Mouse (Mus musculus) neural tube, embryonic 15.5 days (tissue): Measurements from ENCODE around the gene Shmt2. TPM values are rescaled to one million over a fixed set of nuclear protein-coding genes. Genes with fewer than 3 reads are reported as not detected.
A peak's percentile ranks its signal among the peaks of the same experiment; 100 is the strongest.

Experiments used
- ATAC-seq: fragments of 200-750 bp; cut with Nextera tagmentation; 2 replicates; pipeline ENCODE4 v1.8.0; 2017; ENCODE audit warnings: mild to moderate bottlenecking, moderate TSS enrichment, moderate library complexity; ENCODE audit not compliant: low FRiP score
- H3K27ac ChIP-seq: fragments of 300-500 bp; sonication (generic); replicated peaks from 2 replicates; pipeline ENCODE4 v1.5.1; 2015; ENCODE audit warnings: mild to moderate bottlenecking, inconsistent platforms
- H3K27me3 ChIP-seq: fragments of 300-500 bp; sonication (generic); replicated peaks from 2 replicates; pipeline ENCODE4 v1.6.1; 2015; ENCODE audit warnings: inconsistent platforms
- H3K36me3 ChIP-seq: fragments of 300-500 bp; sonication (generic); 2 replicates; pipeline ENCODE4 v1.6.1; 2015; ENCODE audit warnings: inconsistent platforms
- H3K4me1 ChIP-seq: fragments of 300-500 bp; sonication (generic); 2 replicates; pipeline ENCODE4 v1.6.1; 2015; ENCODE audit warnings: inconsistent platforms
- H3K4me2 ChIP-seq: fragments of 300-500 bp; sonication (generic); 2 replicates; pipeline ENCODE4 v1.6.1; 2015; ENCODE audit warnings: inconsistent platforms, mild to moderate bottlenecking, moderate library complexity
- H3K4me3 ChIP-seq: fragments of 300-500 bp; sonication (generic); replicated peaks from 2 replicates; pipeline ENCODE4 v1.5.1; 2015; ENCODE audit warnings: mild to moderate bottlenecking, inconsistent platforms
- H3K9ac ChIP-seq: fragments of 300-500 bp; sonication (generic); replicated peaks from 2 replicates; pipeline ENCODE4 v1.6.1; 2015; ENCODE audit warnings: mild to moderate bottlenecking, inconsistent platforms
- H3K9me3 ChIP-seq: fragments of 300-500 bp; sonication (generic); replicated peaks from 2 replicates; pipeline ENCODE4 v1.6.1; 2016; ENCODE audit warnings: inconsistent platforms
- WGBS: fragments of 180-500 bp; shearing (Covaris S2); methylation state at CpG from one replicate; pipeline ENCODE4 v1.1.7; 2015; ENCODE audit warnings: mixed read lengths; 5-methylcytosine and 5-hydroxymethylcytosine counted together
- polyA plus RNA-seq: library from polyadenylated mRNA; unstranded; fragments of >200 nt; fragmentation: Nextera tagmentation; extraction: Ambion mirVana; gene quantifications from 2 replicates; pipeline ENCODE4 v1.2.1, GENCODE M21; 2015

Shmt2 gene
- polyA plus RNA-seq, 1 experiment from 2014 or later: 50.4 TPM

DNA sequence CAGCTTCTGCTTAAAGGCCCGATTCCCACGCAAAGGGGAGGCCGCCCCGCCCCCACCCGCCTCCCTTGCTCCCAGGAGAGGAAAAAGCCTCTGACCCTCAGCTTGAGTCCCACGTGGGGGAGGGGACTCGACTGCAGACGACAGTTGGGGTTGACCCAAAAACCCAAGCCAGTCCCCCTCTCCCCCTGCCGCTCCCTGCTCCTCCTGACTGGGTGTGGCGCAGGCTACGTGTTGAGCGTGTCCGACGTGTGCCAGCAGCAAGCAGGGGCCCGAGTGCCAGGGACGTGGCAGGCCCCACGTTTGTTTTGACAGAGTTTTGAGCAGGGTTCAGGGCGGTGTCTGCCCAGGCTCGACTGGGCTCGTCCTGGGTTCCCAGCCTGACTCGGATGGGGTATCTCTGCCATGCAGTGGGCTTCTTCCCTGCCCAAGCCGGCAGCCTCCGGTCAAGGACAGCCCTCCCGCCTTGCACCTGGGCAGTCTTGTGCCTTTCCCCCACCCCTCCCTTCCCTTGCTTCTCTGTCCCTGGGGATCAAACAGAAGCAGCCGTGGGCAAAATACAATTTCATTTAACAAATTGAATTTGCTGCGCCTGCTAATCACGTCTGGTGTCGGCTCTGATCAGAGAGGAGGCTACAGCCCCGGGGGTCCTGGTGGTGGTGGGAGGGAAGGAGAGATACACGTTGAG is 5.5 kb downstream of the Shmt2 start:
- H3K9ac ChIP-seq: peak overlapping the region; percentile 15; the same call in 1 of the 2 replicates
- H3K36me3 ChIP-seq: peaks cover 13% of the 10 kb centered on the region
- no peak overlapping the region; the same call in 1 of the 2 replicates for H3K27ac ChIP-seq
- H3K9me3 ChIP-seq: no peaks in the 10 kb centered on the region
- ATAC-seq: no peak
- 7% methylated on average over 30 of the region's 30 CpGs for WGBS
- no peak overlapping the region for H3K4me3 ChIP-seq
- peaks cover 32% of the 10 kb centered on the region for H3K27me3 ChIP-seq
- H3K4me1 ChIP-seq: peaks cover 75% of the 10 kb centered on the region
- H3K4me2 ChIP-seq: peak overlapping the region; percentile 36

DNA sequence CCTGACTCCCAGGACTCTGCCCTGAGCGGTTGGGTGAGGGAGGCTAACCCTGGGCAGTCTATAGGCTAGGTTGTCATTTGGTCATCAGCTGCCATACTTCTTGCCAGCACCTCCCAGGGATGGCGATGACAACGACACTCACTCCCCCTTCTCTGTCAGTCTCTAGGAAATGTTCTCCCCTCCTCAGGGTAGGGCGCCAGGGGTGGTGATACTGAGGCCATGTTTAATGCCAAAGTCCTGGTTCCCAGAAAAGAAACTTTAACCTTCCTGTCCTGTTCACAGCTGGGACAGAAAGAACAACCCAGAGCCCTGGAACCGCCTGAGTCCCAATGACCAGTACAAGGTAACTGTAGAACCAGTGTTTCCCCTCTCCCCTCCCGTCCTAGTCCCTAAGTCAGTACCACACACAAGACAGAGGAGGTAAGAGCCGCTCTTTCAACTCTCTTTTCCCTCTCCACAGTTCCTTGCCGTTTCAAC is 6.2 kb downstream of the Shmt2 start:
- H3K9ac ChIP-seq: no peak overlapping the region
- H3K36me3 ChIP-seq: peaks cover 13% of the 10 kb centered on the region
- no peak for ATAC-seq
- H3K9me3 ChIP-seq: no peaks in the 10 kb centered on the region
- no peak overlapping the region for H3K4me3 ChIP-seq
- WGBS: 18% methylated on average over 8 of the region's 8 CpGs
- H3K4me1 ChIP-seq: peaks cover 75% of the 10 kb centered on the region
- H3K4me2 ChIP-seq: peak overlapping the region; percentile 36
- H3K27me3 ChIP-seq: peaks cover 32% of the 10 kb centered on the region
- no peak overlapping the region for H3K27ac ChIP-seq

DNA sequence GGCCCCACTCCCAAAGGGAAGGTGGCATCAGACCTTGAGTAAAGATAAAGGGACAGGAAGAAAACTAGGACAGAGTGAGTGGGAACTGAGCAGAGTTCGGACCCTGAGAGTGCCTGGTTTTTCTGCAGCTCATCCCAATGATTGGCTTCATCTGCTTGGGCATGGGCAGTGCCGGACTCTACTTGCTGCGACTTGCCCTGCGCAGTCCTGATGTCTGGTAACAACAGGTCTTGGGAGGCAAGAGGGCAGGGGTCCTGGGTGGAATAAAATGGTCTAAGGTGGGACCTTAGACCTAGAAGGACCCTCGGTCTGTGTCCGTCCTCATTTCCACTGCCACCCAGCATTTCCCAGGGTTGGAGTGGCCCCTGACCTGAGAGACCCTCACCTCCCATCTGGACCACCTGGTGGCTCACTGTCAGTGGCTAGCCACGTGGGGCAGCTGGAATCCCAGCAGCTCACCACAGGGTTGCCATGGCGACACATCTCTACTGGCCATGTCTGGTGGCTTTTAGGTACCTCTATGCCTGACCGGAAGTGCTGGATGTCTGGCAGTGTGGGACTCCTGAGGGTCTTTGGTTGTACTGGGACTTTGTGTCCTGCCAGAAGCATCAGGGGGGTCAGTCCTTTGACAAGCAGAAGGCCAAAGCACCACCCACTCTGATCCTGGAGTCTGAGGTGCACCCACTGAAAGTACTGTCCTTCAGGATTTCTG is 6.8 kb downstream of the Shmt2 start:
- Histone ChIP-seq H3K9ac (no peak overlapping the region), H3K4me1 (peaks cover 75% of the 10 kb centered on the region), H3K27ac (no peak overlapping the region), H3K9me3 (no peaks in the 10 kb centered on the region), H3K4me2 (peak overlapping the region; percentile 36), H3K36me3 (peaks cover 13% of the 10 kb centered on the region), H3K27me3 (peaks cover 32% of the 10 kb centered on the region), H3K4me3 (no peak overlapping the region)
- WGBS: 30% methylated on average over 9 of the region's 9 CpGs
- ATAC-seq: no peak

DNA sequence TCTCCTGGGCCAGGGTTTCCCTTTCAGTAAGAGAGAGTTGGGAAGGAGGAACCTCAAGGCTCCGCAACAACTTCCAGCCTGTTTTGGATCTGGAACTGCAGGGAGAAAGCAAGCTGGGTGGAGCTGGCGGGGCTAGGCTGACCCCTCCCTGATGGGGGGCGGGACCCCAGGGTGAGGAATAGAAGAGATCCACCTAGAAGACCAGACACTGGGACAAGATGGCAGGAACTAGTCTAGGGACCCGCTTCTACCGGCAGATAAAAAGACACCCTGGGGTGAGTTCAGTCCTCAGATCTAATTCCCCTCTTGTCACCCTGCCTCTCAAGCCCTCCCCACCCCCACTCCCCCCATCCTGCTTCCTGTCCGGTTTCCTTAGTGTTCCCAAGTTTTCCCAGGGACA is 7.5 kb downstream of the Shmt2 start, which contains the start of gene Ndufa4l2:
Gene Ndufa4l2, plus strand, starts transcription at position 204 of the 400 bp plus-strand sequence.
- H3K9me3 ChIP-seq: no peaks in the 10 kb centered on the region
- H3K36me3 ChIP-seq: peaks cover 10% of the 10 kb centered on the region
- peak within 1 kb of the TSS; percentile 69 for H3K4me2 ChIP-seq
- H3K27ac ChIP-seq: peak within 1 kb of the TSS; percentile 92
- peaks cover 79% of the 10 kb centered on the region for H3K4me1 ChIP-seq
- H3K9ac ChIP-seq: peak within 1 kb of the TSS; percentile 4; the same call in 1 of the 2 replicates
- WGBS: 23% methylated on average over 6 of the region's 6 CpGs
- ATAC-seq: no peak
- no peak within 1 kb of the TSS for H3K4me3 ChIP-seq
- peaks cover 32% of the 10 kb centered on the region for H3K27me3 ChIP-seq

DNA sequence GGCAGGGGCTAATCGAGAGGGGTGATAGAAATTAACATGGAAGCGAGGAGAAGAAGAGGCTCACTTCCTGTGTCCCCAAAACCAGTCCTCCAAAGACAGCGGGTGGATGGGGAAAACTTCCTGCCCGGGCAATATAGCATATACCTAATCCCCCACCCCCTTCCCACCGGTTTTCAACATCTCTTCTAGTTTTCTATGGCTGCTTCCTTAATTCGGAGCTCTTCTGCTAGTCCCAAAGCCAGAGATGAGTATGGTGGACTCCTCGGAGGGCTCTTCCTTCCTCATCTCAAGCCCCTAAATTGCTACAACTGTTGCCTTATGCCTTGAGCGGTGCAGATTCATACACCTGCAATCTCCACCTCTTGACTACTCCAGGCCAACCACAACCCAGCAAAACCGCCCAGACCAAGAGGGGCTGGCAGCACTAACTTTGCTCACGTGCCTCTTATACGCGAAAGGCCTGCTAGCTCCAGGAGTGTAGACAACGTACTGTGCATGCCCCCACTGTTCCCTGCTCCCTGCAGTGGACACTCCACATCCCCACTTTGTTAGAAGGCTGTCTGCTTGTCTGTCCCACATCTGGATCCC is 8.0 kb downstream of the Shmt2 start:
- Histone ChIP-seq H3K9me3 (no peaks in the 10 kb centered on the region), H3K27me3 (peaks cover 32% of the 10 kb centered on the region), H3K27ac (peak overlapping the region; percentile 23; the same call in 1 of the 2 replicates), H3K4me2 (peak overlapping the region; percentile 69), H3K4me1 (peaks cover 84% of the 10 kb centered on the region), H3K4me3 (no peak overlapping the region), H3K36me3 (peaks cover 10% of the 10 kb centered on the region), H3K9ac (no peak overlapping the region)
- WGBS: 14% methylated on average over 13 of the region's 13 CpGs
- no peak for ATAC-seq

DNA sequence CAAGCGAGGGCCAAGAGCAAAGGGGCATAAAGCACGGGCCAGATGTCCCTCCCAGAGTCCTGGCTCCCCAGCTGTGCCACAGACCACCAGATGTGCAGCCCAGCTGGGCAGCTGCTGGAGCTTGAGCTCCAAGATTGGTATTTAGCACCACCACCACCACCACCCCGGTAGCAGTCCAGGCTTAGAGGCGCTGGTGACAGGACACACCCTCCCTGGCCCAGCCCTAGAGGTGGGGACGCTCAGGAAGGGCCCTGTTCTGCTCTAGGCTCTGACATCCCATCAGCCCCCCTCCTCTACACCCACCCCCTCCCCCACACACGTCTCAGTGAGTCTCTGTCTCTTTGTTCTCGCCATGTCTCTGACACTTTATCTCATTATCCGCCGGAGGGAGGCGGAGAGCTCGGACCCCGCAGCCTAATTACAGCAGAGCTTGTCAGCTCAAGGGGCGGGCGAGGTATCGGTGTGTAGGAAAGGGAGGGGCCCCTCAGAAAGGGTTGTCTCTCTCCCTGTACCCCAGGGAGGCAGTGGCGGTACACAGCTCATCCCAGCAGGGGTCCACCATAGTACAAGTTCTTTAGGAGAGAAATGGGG is 8.6 kb downstream of the Shmt2 start:
- peaks cover 8% of the 10 kb centered on the region for H3K36me3 ChIP-seq
- peak overlapping the region; percentile 92 for H3K27ac ChIP-seq
- peak overlapping the region; percentile 69 for H3K4me2 ChIP-seq
- peak overlapping the region; percentile 4; the same call in 1 of the 2 replicates for H3K9ac ChIP-seq
- H3K9me3 ChIP-seq: no peaks in the 10 kb centered on the region
- 2% methylated on average over 16 of the region's 16 CpGs for WGBS
- peaks cover 90% of the 10 kb centered on the region for H3K4me1 ChIP-seq
- H3K27me3 ChIP-seq: peaks cover 32% of the 10 kb centered on the region
- H3K4me3 ChIP-seq: no peak overlapping the region
- no peak for ATAC-seq

DNA sequence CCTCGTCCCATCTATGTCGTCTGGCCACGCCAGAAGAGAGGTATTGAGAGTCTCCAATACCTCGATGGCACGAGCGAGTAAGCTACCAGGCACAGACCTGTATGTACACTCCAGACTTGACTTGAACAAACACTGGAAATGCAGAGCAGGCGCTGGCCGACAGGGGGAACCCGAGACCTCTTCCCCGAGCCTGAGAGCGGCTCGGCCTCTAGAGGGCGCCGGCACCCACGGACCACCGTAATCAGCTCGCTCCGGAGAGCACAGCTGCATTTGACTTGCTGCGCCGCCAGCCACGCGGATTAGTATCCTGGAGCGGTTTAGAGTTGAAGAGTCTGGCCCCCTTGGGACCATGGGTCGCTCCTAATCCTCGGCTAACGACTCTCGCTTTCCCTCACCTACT is 9.4 kb downstream of the Shmt2 start:
- ATAC-seq: peak; percentile 30; the same call in 1 of the 2 replicates
- Histone ChIP-seq H3K4me1 (peaks cover 98% of the 10 kb centered on the region), H3K9me3 (no peaks in the 10 kb centered on the region), H3K4me3 (no peak overlapping the region), H3K27me3 (peaks cover 25% of the 10 kb centered on the region), H3K36me3 (peaks cover under 1% of the 10 kb centered on the region; the same call in 1 of the 2 replicates), H3K27ac (peak overlapping the region; percentile 92), H3K4me2 (peak overlapping the region; percentile 69), H3K9ac (peak overlapping the region; percentile 70; the same call in 1 of the 2 replicates)
- under 1% methylated on average over 27 of the region's 27 CpGs for WGBS

DNA sequence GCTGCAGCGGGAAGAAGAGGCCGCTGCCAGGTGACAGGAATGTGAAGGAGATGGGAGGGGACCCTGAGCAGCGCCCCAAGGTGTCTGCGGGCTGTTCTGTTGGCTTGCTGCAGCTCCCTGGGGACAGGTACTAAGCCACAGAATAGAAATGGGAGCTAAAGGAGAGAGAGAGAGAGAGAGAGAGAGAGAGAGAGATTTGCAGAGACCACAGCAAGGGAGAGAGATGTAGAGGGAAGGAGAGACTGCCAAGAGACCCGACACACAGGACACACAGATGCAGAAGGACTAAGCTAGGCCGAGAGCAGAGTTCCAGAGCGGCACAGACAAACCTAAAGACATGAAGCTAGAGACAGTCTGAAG is 10.0 kb downstream of the Shmt2 start:
- ATAC-seq: no peak
- no peaks in the 10 kb centered on the region; the same call in 1 of the 2 replicates for H3K36me3 ChIP-seq
- peaks cover 22% of the 10 kb centered on the region for H3K27me3 ChIP-seq
- H3K4me3 ChIP-seq: peak overlapping the region; percentile 37
- 1% methylated on average over 7 of the region's 7 CpGs for WGBS
- H3K9ac ChIP-seq: peak overlapping the region; percentile 70
- H3K27ac ChIP-seq: peak overlapping the region; percentile 92
- H3K4me1 ChIP-seq: peaks cover 97% of the 10 kb centered on the region
- peak overlapping the region; percentile 69 for H3K4me2 ChIP-seq
- no peaks in the 10 kb centered on the region for H3K9me3 ChIP-seq

DNA sequence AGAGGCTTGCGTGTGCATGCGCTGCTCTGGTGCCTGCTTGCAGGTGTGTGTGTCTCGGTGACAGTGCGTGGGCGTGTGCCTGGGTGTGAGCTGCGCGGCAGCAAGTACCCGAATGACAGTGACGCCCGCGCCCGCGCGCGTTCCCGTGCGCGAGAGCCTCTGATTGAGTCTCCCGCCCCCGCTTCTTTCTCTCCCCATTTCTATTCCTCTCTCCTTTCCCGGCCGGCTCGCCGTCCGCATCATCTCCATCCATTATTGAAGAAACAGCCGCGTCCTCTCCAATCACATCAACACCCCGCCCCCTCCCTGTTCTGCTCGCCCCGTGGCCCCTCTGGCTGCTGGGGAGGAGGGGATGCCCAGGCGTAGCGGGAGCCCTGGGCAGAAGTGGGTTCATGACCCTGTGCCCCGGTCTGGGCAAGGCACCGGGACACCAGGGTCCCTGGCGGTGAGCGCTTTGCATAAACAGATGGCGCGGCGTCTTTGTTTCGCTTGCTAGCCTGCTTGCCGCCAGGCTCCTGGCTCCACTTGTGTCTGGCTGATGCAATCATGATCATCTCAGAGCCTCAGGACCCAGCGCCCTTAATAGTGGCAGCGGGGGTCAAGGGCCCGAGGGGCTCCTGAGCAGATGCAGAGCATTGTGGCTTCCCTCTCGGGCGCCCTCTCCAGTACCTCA is 10.5 kb downstream of the Shmt2 start:
- Histone ChIP-seq H3K4me3 (peak overlapping the region; percentile 37), H3K27ac (peak overlapping the region; percentile 92), H3K9ac (peak overlapping the region; percentile 70), H3K4me1 (peaks cover 92% of the 10 kb centered on the region), H3K4me2 (peak overlapping the region; percentile 69), H3K9me3 (no peaks in the 10 kb centered on the region), H3K27me3 (peaks cover 22% of the 10 kb centered on the region), H3K36me3 (no peaks in the 10 kb centered on the region)
- ATAC-seq: peak; percentile 40
- WGBS: 1% methylated on average over 41 of the region's 46 CpGs

DNA sequence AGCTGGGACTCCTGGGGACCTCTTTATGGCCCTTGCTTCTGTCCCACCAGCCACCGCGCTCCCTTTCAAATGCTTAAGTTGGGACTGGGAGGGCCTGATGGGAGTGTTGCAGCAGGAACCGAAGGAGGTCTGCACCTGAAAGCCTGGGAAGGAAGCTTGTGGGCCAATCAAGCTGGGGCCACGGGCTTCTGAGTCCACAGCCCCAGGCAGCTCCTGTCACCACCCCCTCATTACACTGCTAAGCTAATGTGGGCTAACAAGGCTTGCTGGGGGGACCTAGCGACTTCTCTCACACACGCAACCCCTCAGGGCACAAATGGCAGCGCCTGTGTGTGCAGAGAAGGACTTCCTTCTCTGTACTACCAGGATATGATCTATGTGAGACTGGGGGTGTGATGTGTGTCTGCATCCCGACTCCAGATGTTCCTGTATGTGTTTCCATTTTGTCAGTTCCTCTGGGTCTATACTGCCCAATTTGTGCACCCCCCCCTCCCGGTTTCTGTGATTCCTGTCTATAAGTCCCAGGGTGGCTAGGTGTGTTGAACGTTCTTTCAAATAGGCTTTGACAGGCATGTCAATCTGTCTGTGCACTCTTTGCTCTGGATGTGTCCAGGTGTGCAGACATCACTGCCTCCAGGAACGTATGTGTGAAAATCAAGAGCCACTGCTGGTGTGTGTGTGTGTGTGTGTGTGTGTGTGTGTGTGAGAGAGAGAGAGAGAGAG is 11.2 kb downstream of the Shmt2 start:
- H3K36me3 ChIP-seq: no peaks in the 10 kb centered on the region
- peak overlapping the region; percentile 92 for H3K27ac ChIP-seq
- 10% methylated on average over 11 of the region's 11 CpGs for WGBS
- peak overlapping the region; percentile 69 for H3K4me2 ChIP-seq
- H3K9ac ChIP-seq: peak overlapping the region; percentile 70
- H3K4me3 ChIP-seq: peak overlapping the region; percentile 37
- peaks cover 85% of the 10 kb centered on the region for H3K4me1 ChIP-seq
- no peak for ATAC-seq
- H3K27me3 ChIP-seq: peaks cover 19% of the 10 kb centered on the region
- no peaks in the 10 kb centered on the region for H3K9me3 ChIP-seq
